Mouse (Mus musculus) hindlimb bud, embryonic 11.5 days (tissue): ENCODE data around the gene Pde2a.

Source experiments
- DNase-seq: peaks from one replicate; pipeline ENCODE4 v3.0.0-alpha.2; 2012; ENCODE audit warnings: low read depth, low spot score; ENCODE audit errors: extremely low spot score

Pde2a gene

GRCm38 (mm10) chr7:101452669-101453068 is 31.2 kb downstream of the Pde2a start:
- DNase-seq = no peak

- DNase-seq = no peak
Observed at GRCm38 (mm10) chr7:101453296-101453695, 31.8 kb downstream of the Pde2a start.

GRCm38 (mm10) chr7:101453725-101454124 is 32.2 kb downstream of the Pde2a start:
- no peak for DNase-seq

GRCm38 (mm10) chr7:101454479-101454878 is 33.0 kb downstream of the Pde2a start:
- no peak for DNase-seq

GRCm38 (mm10) chr7:101455141-101455540 is 33.6 kb downstream of the Pde2a start:
- DNase-seq = no peak

- DNase-seq = no peak
Observed at GRCm38 (mm10) chr7:101456318-101456717, 34.8 kb downstream of the Pde2a start.

- DNase-seq = no peak
Observed at GRCm38 (mm10) chr7:101456789-101457188, 35.3 kb downstream of the Pde2a start.

GRCm38 (mm10) chr7:101457283-101457682 is 35.8 kb downstream of the Pde2a start:
- no peak for DNase-seq

GRCm38 (mm10) chr7:101457801-101458200 is 36.3 kb downstream of the Pde2a start:
- DNase-seq = no peak

GRCm38 (mm10) chr7:101458278-101458781 is 36.8 kb downstream of the Pde2a start:
- DNase-seq = no peak

- DNase-seq = no peak
Observed at GRCm38 (mm10) chr7:101459305-101459813, 37.9 kb downstream of the Pde2a start.

- DNase-seq = no peak
Observed at GRCm38 (mm10) chr7:101459923-101460607, 38.6 kb downstream of the Pde2a start.

GRCm38 (mm10) chr7:101460608-101460957 is 39.1 kb downstream of the Pde2a start:
- DNase-seq = no peak

GRCm38 (mm10) chr7:101461571-101461970 is 40.1 kb downstream of the Pde2a start:
- no peak for DNase-seq

GRCm38 (mm10) chr7:101462327-101463068 is 41.0 kb downstream of the Pde2a start:
- no peak for DNase-seq

- no peak for DNase-seq
Observed at GRCm38 (mm10) chr7:101463665-101464271, 42.3 kb downstream of the Pde2a start.

GRCm38 (mm10) chr7:101464927-101465326 is 43.4 kb downstream of the Pde2a start:
- DNase-seq = no peak

GRCm38 (mm10) chr7:101465392-101465791 is 43.9 kb downstream of the Pde2a start:
- no peak for DNase-seq

- DNase-seq = no peak
Observed at GRCm38 (mm10) chr7:101465850-101466580, 44.5 kb downstream of the Pde2a start.

GRCm38 (mm10) chr7:101466581-101467081 is 45.1 kb downstream of the Pde2a start:
- no peak for DNase-seq

GRCm38 (mm10) chr7:101471423-101471822 is 49.9 kb downstream of the Pde2a start:
- no peak for DNase-seq
